Mouse (Mus musculus) G1E (cell line): ENCODE measurements around the gene Zc3h12c. TPM values are rescaled to one million over a fixed set of nuclear protein-coding genes. Genes with fewer than 3 reads are reported as not detected.

Source experiments
- ATAC-seq: 2 replicates; pipeline ENCODE4 v1.8.0; 2016; ENCODE audit warnings: mild to moderate bottlenecking; ENCODE audit not compliant: insufficient number of reproducible peaks, poor library complexity, low FRiP score, severe bottlenecking; ENCODE audit errors: extremely low read depth
- DNase-seq: peaks from one replicate; pipeline ENCODE4 v3.0.0; 2012; ENCODE audit warnings: low spot score
- H3K27me3 ChIP-seq: 2 replicates; pipeline ENCODE4 v1.6.1; 2012; ENCODE audit warnings: mild to moderate bottlenecking, low read length, inconsistent platforms; ENCODE audit not compliant: insufficient read depth
- H3K36me3 ChIP-seq: replicated peaks from 2 replicates; pipeline ENCODE3; 2012; ENCODE audit warnings: mild to moderate bottlenecking, inconsistent platforms
- H3K4me1 ChIP-seq: 2 replicates; pipeline ENCODE4 v1.6.1; 2012; ENCODE audit warnings: low read depth, low read length, inconsistent platforms, mixed read lengths; ENCODE audit not compliant: insufficient read depth
- H3K4me3 ChIP-seq: 2 replicates; pipeline ENCODE4 v1.5.1; 2012; ENCODE audit warnings: low read depth, mild to moderate bottlenecking, inconsistent platforms, low read length, moderate library complexity, mixed read lengths
- H3K9me3 ChIP-seq: replicated peaks from 2 replicates; pipeline ENCODE4 v1.6.1; 2012; ENCODE audit warnings: inconsistent platforms
- CTCF ChIP-seq: IDR thresholded peaks from 2 replicates; pipeline ENCODE4 v1.5.1; 2012; ENCODE audit warnings: low read depth, low read length, inconsistent platforms, mixed read lengths
- GATA1 ChIP-seq: IDR thresholded peaks from 2 replicates; pipeline ENCODE4 v1.6.1; 2012; ENCODE audit warnings: borderline replicate concordance, low read length, inconsistent platforms, mixed read lengths
- GATA2 ChIP-seq: IDR thresholded peaks from 2 replicates; pipeline ENCODE4 v1.6.1; 2012; ENCODE audit warnings: low read depth, low read length, inconsistent platforms, borderline replicate concordance
- POLR2AphosphoS5 ChIP-seq: IDR thresholded peaks from 2 replicates; pipeline ENCODE4 v1.6.1; 2012; ENCODE audit warnings: low read depth, low read length, inconsistent platforms; ENCODE audit not compliant: insufficient replicate concordance
- TAL1 ChIP-seq: conservative IDR thresholded peaks from 2 replicates; pipeline ENCODE4 v1.6.1; 2012; ENCODE audit warnings: low read depth, low read length, inconsistent platforms, mixed read lengths
- polyA plus RNA-seq: library from polyadenylated mRNA; stranded (reverse); fragments of >175 nt; gene quantifications from 2 replicates; pipeline ENCODE4 v1.2.3, GENCODE M21; 2012
- total RNA-seq, 2 experiments: library from RNA; stranded (forward) in 1 of 2; stranded (reverse) in 1 of 2; fragments of 200-1000 nt in 1 of 2; fragments of >200 nt in 1 of 2; fragmentation: Nextera tagmentation in 1 of 2; gene quantifications; 2 replicates each; pipeline ENCODE4 v1.2.3; 2014 to 2017

Gene Zc3h12c
- total and polyA plus RNA-seq, 3 experiments, result 0.63 to 22.7 (median 17.5) TPM

DNA sequence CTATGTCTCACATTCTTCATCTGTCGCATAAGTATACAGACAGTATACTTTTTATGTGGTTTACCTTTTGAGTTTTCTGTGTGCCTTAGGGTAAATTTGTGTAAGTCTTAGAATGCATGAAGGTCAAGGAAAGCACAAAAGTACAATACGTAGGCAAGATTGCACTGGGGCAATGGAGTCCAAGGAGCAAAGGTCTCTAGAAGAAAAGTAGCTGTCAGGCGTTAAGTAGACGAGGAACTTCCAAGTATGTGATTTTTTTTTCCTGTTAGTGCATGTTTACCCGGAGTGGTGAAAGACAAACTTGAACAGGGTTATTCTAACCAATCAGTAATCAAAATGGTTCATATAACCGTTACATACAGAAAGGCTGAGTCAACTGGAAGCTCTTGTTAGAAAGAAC is 12.5 kb upstream of the Zc3h12c start:
- ATAC-seq (no peak), DNase-seq (no peak)
- Histone ChIP-seq H3K9me3 (no peaks in the 10 kb centered on the region), H3K36me3 (no peaks in the 10 kb centered on the region), H3K4me3 (no peak overlapping the region), H3K27me3 (no peaks in the 10 kb centered on the region), H3K4me1 (peaks cover 27% of the 10 kb centered on the region)
- TF ChIP-seq TAL1, result no peak
- TF ChIP-seq GATA1, result no peak
- TF ChIP-seq POLR2AphosphoS5, result no peak
- TF ChIP-seq CTCF, result no peak

DNA sequence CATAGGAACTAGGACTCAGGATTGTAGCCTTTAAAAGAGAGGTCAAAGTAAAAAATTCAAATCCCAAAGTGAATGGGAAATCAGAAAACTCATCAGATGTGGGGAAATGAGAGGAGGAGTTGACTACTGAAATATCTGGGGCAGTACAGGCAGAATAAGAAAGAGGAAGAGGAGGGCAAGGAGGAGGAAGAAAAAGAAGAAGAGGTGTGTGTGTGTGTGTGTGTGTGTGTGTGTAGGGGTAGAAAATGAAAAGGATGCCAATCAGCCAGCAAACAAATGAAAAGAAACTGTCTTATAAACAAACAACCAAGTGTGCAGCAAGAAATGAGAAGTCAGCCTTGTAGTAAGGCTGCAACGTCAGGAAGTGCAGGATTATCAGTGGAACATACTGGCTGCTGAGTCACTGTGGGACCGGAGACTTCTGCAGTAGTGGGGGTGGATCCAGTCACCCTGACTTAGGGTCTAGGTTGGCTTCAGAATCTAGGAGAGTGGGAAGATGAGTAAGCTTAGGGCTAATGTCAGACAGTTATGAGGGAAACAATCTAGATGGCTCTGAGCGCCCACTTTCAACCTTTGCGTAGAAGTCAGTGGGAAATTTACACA is 7.0 kb upstream of the Zc3h12c start:
- Histone ChIP-seq H3K27me3 (no peaks in the 10 kb centered on the region), H3K4me1 (peaks cover 70% of the 10 kb centered on the region), H3K36me3 (no peaks in the 10 kb centered on the region), H3K9me3 (no peaks in the 10 kb centered on the region), H3K4me3 (peak overlapping the region; percentile 49; the same call in 1 of the 2 replicates)
- TF ChIP-seq TAL1, result no peak
- no peak for TF ChIP-seq GATA2
- no peak for TF ChIP-seq GATA1
- no peak for TF ChIP-seq POLR2AphosphoS5
- TF ChIP-seq CTCF, result no peak
- ATAC-seq (peak; percentile 80), DNase-seq (peak; percentile 59)

DNA sequence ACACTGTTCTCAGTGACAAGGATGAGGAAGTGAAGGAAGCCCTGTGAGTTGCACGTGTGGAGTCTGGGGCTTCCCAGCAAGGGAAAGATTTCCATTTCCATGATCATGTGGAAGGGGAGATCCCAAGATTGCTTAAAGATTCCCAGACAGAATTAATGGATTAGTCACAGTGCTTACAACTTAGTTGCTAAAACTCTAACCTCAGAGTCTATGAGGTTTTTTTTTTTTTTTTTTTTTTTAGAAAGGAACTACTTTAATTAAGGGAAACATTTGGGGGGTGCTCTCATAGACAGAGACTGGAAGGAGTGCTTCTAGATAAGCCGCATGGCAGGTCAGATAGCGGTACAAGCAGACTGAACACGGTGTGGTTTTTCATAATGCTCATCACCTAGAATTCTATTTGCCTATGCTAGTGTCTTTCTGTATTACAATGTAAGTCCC is 6.3 kb upstream of the Zc3h12c start:
- Histone ChIP-seq H3K4me3 (peak overlapping the region; percentile 41; the same call in 1 of the 2 replicates), H3K36me3 (no peaks in the 10 kb centered on the region), H3K4me1 (peaks cover 77% of the 10 kb centered on the region), H3K27me3 (no peaks in the 10 kb centered on the region), H3K9me3 (no peaks in the 10 kb centered on the region)
- TF ChIP-seq GATA1 (no peak), TAL1 (0 out of 2 replicates have a peak, but pooled peaks have one; percentile 15), CTCF (no peak), POLR2AphosphoS5 (no peak), GATA2 (no peak)
- ATAC-seq (peak; percentile 36; the same call in 1 of the 2 replicates), DNase-seq (no peak)

DNA sequence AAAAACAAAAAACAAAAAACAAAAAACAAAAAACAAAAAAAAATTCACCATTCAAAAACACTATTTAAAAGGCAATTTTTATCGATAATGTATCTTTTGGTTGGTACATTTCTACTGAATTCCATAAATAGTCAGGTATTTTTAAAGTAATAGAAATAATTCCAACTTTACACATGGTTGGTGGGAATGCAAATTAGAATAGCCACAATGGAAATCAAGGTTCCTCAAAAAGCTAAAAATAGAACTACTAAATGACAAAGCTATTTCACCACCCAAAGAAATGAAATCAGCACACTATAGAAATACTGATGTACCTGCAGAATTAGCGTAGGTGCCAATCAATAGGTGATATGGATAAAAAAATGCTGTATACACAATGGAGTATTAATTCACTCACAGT is 5.6 kb upstream of the Zc3h12c start:
- H3K4me3 ChIP-seq, result no peak overlapping the region
- ATAC-seq (no peak), DNase-seq (no peak)
- peaks cover 82% of the 10 kb centered on the region for H3K4me1 ChIP-seq
- H3K9me3 ChIP-seq, result no peaks in the 10 kb centered on the region
- H3K36me3 ChIP-seq, result no peaks in the 10 kb centered on the region
- no peaks in the 10 kb centered on the region for H3K27me3 ChIP-seq
- no peak for TF ChIP-seq TAL1
- no peak for TF ChIP-seq CTCF
- no peak for TF ChIP-seq GATA2

DNA sequence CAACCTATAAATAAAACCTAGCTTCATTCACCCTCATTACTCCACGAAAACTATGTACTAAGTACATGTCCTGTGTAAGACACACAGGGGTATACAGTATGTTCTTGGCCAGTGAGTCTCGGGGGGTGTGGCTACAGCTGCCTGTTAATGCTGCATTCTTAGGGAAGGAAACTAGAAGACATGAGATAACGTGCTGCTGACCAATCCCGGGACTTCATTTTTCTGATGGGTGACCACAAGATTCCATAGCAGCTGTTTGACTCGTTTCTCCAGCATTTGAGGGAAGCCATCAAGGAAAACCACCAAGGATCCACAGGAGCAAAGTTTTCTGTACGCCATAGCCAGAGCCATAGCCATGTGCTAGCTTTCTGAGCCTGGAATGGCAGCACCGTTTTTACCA is 4.2 kb upstream of the Zc3h12c start:
- H3K4me3 ChIP-seq, result no peak overlapping the region
- ATAC-seq, result no peak
- H3K27me3 ChIP-seq, result no peaks in the 10 kb centered on the region
- no peaks in the 10 kb centered on the region for H3K36me3 ChIP-seq
- H3K4me1 ChIP-seq, result peaks cover 77% of the 10 kb centered on the region
- no peak for DNase-seq
- no peaks in the 10 kb centered on the region for H3K9me3 ChIP-seq
- TF ChIP-seq POLR2AphosphoS5 (no peak), TAL1 (no peak), GATA1 (no peak), GATA2 (no peak), CTCF (no peak)

DNA sequence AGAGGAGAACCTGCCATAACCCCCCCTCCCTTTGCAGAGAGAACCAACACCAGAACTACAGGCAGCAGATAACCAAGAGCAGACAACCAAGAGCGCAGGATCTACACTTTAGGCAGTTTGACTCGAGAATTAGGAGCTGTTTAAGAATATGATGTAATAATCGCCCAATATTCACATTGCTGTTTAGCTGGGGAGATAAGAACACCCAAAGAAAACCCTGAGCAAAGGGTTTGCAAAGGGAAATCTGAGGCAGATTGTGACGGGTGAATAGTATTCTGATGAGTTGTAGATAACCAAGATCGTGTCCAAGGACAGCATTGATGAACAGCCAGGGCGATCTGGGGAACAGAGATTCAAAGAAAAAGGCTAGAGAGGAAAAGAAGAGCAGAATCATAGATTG is 2.3 kb upstream of the Zc3h12c start:
- no peak for TF ChIP-seq GATA1
- no peak for TF ChIP-seq POLR2AphosphoS5
- no peak for TF ChIP-seq CTCF
- no peak for TF ChIP-seq GATA2
- no peak for TF ChIP-seq TAL1
- peaks cover 73% of the 10 kb centered on the region for H3K4me1 ChIP-seq
- H3K4me3 ChIP-seq, result no peak overlapping the region; the same call in 1 of the 2 replicates
- DNase-seq (no peak), ATAC-seq (no peak)
- H3K27me3 ChIP-seq, result no peaks in the 10 kb centered on the region
- no peaks in the 10 kb centered on the region for H3K9me3 ChIP-seq
- H3K36me3 ChIP-seq, result no peaks in the 10 kb centered on the region
